Mouse (Mus musculus) intestine, postnatal 0 days (tissue): ENCODE measurements around the gene Adgrl3. TPM values are rescaled to one million over a fixed set of nuclear protein-coding genes. Genes with fewer than 3 reads are reported as not detected.

Source experiments
- ATAC-seq: fragments of 200-750 bp; cut with Nextera tagmentation; 2 replicates; pipeline ENCODE4 v1.8.0; 2017; ENCODE audit warnings: mild to moderate bottlenecking, moderate TSS enrichment, moderate library complexity
- H3K27ac ChIP-seq: fragments of 300-500 bp; sonication (generic); 2 replicates; pipeline ENCODE4 v1.5.1; 2014; ENCODE audit warnings: mild to moderate bottlenecking, low read depth, low read length, moderate library complexity
- H3K27me3 ChIP-seq: fragments of 300-500 bp; sonication (generic); replicated peaks from 2 replicates; pipeline ENCODE4 v1.6.1; 2014; ENCODE audit warnings: low read length, mixed read lengths; ENCODE audit not compliant: control insufficient read depth, insufficient read depth
- H3K36me3 ChIP-seq: fragments of 300-500 bp; sonication (generic); 2 replicates; pipeline ENCODE4 v1.6.1; 2014; ENCODE audit warnings: mild to moderate bottlenecking, moderate library complexity; ENCODE audit not compliant: control insufficient read depth, insufficient read depth
- H3K4me1 ChIP-seq: fragments of 300-500 bp; sonication (generic); replicated peaks from 2 replicates; pipeline ENCODE4 v1.6.1; 2014; ENCODE audit warnings: antibody characterized with exemption, low read length, mixed read lengths; ENCODE audit not compliant: control insufficient read depth, insufficient read depth
- H3K4me2 ChIP-seq: fragments of 300-500 bp; sonication (generic); replicated peaks from 2 replicates; pipeline ENCODE4 v1.6.1; 2014; ENCODE audit warnings: low read depth, mild to moderate bottlenecking, moderate library complexity
- H3K4me3 ChIP-seq: fragments of 300-500 bp; sonication (generic); 2 replicates; pipeline ENCODE4 v1.5.1; 2014; ENCODE audit warnings: low read depth, low read length
- H3K9ac ChIP-seq: fragments of 300-500 bp; sonication (generic); 2 replicates; pipeline ENCODE4 v1.6.1; 2014; ENCODE audit warnings: mild to moderate bottlenecking, low read depth, low read length
- H3K9me3 ChIP-seq: fragments of 300-500 bp; sonication (generic); 2 replicates; pipeline ENCODE4 v1.6.1; 2016; ENCODE audit warnings: mixed run types; ENCODE audit not compliant: control insufficient read depth
- CTCF ChIP-seq: sonication (generic); IDR thresholded peaks from 2 replicates; pipeline ENCODE4 v1.5.1; 2016; ENCODE audit warnings: low read depth, mild to moderate bottlenecking, control low read depth, antibody characterized with exemption, moderate library complexity
- whole genome bisulfite sequencing: fragments of 180-500 bp; shearing (Covaris S2); extraction: QIAGEN DNeasy Blood & Tissue Kit; methylation state at CpG from one replicate; pipeline ENCODE4 v1.1.7; 2014; 5-methylcytosine and 5-hydroxymethylcytosine counted together
- polyA plus RNA-seq: library from polyadenylated mRNA; unstranded; fragments of >200 nt; fragmentation: Nextera tagmentation; extraction: Ambion mirVana; gene quantifications from 2 replicates; pipeline ENCODE4 v1.2.1, GENCODE M21; 2015

Adgrl3 gene
- polyA plus RNA-seq, 1 experiment from 2014 or later, result 4.2 TPM

- no peaks in the 10 kb centered on the region for H3K27me3 ChIP-seq
- H3K9ac ChIP-seq, result no peak overlapping the region
- no peaks in the 10 kb centered on the region for H3K4me1 ChIP-seq
- no peaks in the 10 kb centered on the region for H3K36me3 ChIP-seq
- H3K9me3 ChIP-seq, result no peaks in the 10 kb centered on the region
- WGBS, result 70% methylated on average over 3 of the region's 3 CpGs
- no peak overlapping the region for H3K27ac ChIP-seq
- ATAC-seq, result no peak
- TF ChIP-seq CTCF, result no peak
- H3K4me3 ChIP-seq, result no peak overlapping the region
- H3K4me2 ChIP-seq, result no peak overlapping the region
These were observed 666.3 kb downstream of the Adgrl3 start for GRCm38 (mm10) chr5:81686206-81686605.

- H3K4me1 ChIP-seq, result no peaks in the 10 kb centered on the region
- no peak overlapping the region for H3K27ac ChIP-seq
- WGBS, result 77% methylated on average over 4 of the region's 4 CpGs
- H3K9me3 ChIP-seq, result no peaks in the 10 kb centered on the region
- ATAC-seq, result no peak
- H3K27me3 ChIP-seq, result no peaks in the 10 kb centered on the region
- H3K4me2 ChIP-seq, result no peak overlapping the region
- H3K36me3 ChIP-seq, result no peaks in the 10 kb centered on the region
- no peak overlapping the region for H3K9ac ChIP-seq
- TF ChIP-seq CTCF, result no peak
- no peak overlapping the region for H3K4me3 ChIP-seq
These were observed 666.9 kb downstream of the Adgrl3 start for GRCm38 (mm10) chr5:81686845-81687244.

- Histone ChIP-seq H3K36me3 (no peaks in the 10 kb centered on the region), H3K4me1 (no peaks in the 10 kb centered on the region), H3K4me3 (no peak overlapping the region), H3K9me3 (no peaks in the 10 kb centered on the region), H3K9ac (no peak overlapping the region), H3K4me2 (no peak overlapping the region), H3K27ac (no peak overlapping the region), H3K27me3 (no peaks in the 10 kb centered on the region)
- no peak for ATAC-seq
- no peak for TF ChIP-seq CTCF
- WGBS, result 59% methylated on average over 3 of the region's 3 CpGs
These were observed 709.7 kb downstream of the Adgrl3 start for GRCm38 (mm10) chr5:81729620-81730019.

DNA sequence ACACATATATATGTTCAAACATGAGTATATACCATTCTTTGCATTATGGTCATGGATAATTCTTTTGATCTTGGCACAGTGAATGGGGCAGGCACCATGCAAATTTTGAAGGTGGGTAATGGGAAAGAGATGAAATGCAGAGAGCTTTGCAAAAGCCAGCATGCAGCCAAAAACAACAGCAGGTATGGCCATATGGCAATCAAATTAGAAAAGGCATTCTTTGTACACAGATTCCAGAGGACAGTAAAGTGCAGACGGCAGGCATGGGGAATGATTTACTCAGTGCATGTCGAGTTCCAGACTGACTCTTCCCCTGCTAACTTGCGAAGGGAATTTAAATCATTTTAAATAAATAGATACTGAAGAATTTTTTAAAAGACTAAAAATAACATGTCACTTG lies 716.1 kb downstream of the Adgrl3 start:
- no peak overlapping the region for H3K9ac ChIP-seq
- H3K27me3 ChIP-seq, result no peaks in the 10 kb centered on the region
- H3K4me2 ChIP-seq, result no peak overlapping the region
- H3K4me3 ChIP-seq, result no peak overlapping the region
- no peak overlapping the region for H3K27ac ChIP-seq
- ATAC-seq, result no peak
- 56% methylated on average over 3 of the region's 3 CpGs for WGBS
- no peak for TF ChIP-seq CTCF
- H3K36me3 ChIP-seq, result no peaks in the 10 kb centered on the region
- H3K9me3 ChIP-seq, result no peaks in the 10 kb centered on the region
- no peaks in the 10 kb centered on the region for H3K4me1 ChIP-seq

DNA sequence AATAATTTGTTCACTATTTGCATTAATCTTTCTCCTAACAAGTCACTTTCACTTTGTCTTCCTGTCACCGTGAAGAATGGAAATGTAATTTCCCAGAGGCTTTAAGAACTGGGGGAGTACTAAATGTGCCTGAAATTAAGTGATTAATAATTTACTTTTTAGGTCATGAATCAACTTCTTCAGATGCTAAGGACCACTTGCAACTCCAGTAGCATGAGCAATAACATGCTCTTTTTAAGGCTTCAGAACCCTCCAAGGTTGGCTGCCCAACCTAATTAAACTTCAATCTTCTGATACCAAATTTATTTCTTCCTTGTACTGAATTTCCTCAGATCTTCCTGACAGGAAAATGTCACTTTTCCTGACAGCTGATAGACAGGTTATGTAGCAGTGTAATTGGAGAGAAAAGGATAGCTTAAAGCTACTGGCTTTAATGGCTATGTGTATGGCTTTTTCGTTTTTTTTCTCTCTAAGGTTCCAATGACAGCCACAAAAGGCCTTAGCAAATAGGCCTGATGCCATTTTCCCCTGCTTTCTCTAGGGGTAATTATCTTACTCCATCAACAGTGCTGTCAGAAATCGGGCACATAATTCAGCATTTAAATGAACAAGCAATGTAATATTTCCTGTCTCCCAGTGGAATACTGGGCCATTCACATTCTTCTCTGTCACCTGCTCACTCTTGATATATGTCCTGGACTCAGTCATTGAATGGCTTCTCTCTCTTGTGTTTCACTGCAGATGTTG lies 718.5 kb downstream of the Adgrl3 start:
- WGBS, result 77% methylated on average over 3 of the region's 3 CpGs
- Histone ChIP-seq H3K36me3 (no peaks in the 10 kb centered on the region), H3K9ac (no peak overlapping the region), H3K4me1 (no peaks in the 10 kb centered on the region), H3K4me2 (no peak overlapping the region), H3K9me3 (no peaks in the 10 kb centered on the region), H3K27me3 (no peaks in the 10 kb centered on the region), H3K4me3 (no peak overlapping the region), H3K27ac (no peak overlapping the region)
- TF ChIP-seq CTCF, result no peak
- ATAC-seq, result no peak

DNA sequence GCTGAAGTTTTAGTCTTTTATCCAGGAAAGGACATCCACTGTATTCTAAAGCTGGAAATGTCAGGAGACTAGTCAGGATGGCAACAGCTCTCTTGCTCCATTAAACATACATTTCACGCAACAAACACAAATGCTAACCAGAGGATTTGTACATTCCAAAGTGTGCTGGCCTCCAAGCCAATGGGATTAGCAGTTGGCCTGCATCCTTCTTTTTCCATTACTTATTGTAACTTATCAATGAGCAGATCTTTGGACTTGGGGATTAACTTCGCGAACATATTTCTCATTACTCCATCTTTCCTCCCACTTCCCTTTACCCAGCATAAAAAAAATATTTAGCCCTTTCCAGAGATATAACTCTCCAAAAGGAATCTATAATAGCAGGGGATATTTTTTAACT lies 732.5 kb downstream of the Adgrl3 start:
- Histone ChIP-seq H3K9me3 (no peaks in the 10 kb centered on the region), H3K4me3 (no peak overlapping the region), H3K4me1 (no peaks in the 10 kb centered on the region), H3K27ac (no peak overlapping the region), H3K27me3 (no peaks in the 10 kb centered on the region), H3K9ac (no peak overlapping the region), H3K4me2 (no peak overlapping the region), H3K36me3 (no peaks in the 10 kb centered on the region)
- 96% methylated on average over 3 of the region's 3 CpGs for WGBS
- no peak for TF ChIP-seq CTCF
- ATAC-seq, result no peak
